Mouse (Mus musculus) cerebellum, adult 2 months (tissue): ENCODE results near the gene Tulp1. TPM values are rescaled to one million over a fixed set of nuclear protein-coding genes. Genes with fewer than 3 reads are reported as not detected.
A peak's percentile ranks its signal among the peaks of the same experiment; 100 is the strongest.

Experiments
- DNase-seq, 2 experiments: peaks; one replicate each; pipeline ENCODE4 v3.0.0; 2021
- H3K27ac ChIP-seq: fragments of 200-500 bp; 2 replicates; pipeline ENCODE4 v1.5.1; 2012; ENCODE audit warnings: low read length, control low read depth, inconsistent platforms; ENCODE audit not compliant: insufficient read depth
- H3K27me3 ChIP-seq: fragments of 200-500 bp; 2 replicates; pipeline ENCODE4 v1.6.1; 2012; ENCODE audit warnings: inconsistent platforms, mild to moderate bottlenecking, low read length, moderate library complexity; ENCODE audit not compliant: control insufficient read depth, insufficient read depth
- H3K4me1 ChIP-seq: fragments of 200-500 bp; 2 replicates; pipeline ENCODE4 v1.6.1; 2011; ENCODE audit warnings: low read length; ENCODE audit not compliant: control insufficient read depth, insufficient read depth
- H3K4me3 ChIP-seq: fragments of 200-500 bp; replicated peaks from 2 replicates; pipeline ENCODE3; 2011; ENCODE audit warnings: mild to moderate bottlenecking, low read depth, low read length, control low read depth; ENCODE audit not compliant: insufficient read depth
- CTCF ChIP-seq: fragments of 200-500 bp; IDR thresholded peaks from 2 replicates; pipeline ENCODE4 v1.5.1; 2011; ENCODE audit warnings: low read depth, mild to moderate bottlenecking, control low read depth, low read length, moderate library complexity, borderline replicate concordance; ENCODE audit not compliant: insufficient read depth
- POLR2A ChIP-seq: fragments of 200-500 bp; IDR thresholded peaks from 2 replicates; pipeline ENCODE4 v1.6.1; 2011; ENCODE audit warnings: low read length, control low read depth, borderline replicate concordance; ENCODE audit not compliant: insufficient read depth
- WGBS: fragments of 180-500 bp; shearing (Covaris S2); methylation state at CpG from one replicate; pipeline ENCODE4 v1.1.7; 2018; 5-methylcytosine and 5-hydroxymethylcytosine counted together
- polyA plus RNA-seq: library from polyadenylated mRNA; depleted of rRNA; stranded (reverse); fragments of >200 nt; gene quantifications from 2 replicates; pipeline ENCODE4 v1.2.3, GENCODE M21; 2012

The Tulp1 gene
- polyA plus RNA-seq, 1 experiment: not detected

GRCm38 (mm10) chr17:28404301-28404700 lies 39.3 kb upstream of the Tulp1 start:
- TF ChIP-seq POLR2A: no peak
- TF ChIP-seq CTCF: no peak
- H3K4me3 ChIP-seq: no peak overlapping the region
- DNase-seq: no peak
- no peak overlapping the region for H3K27ac ChIP-seq
- H3K4me1 ChIP-seq: peaks cover 2% of the 10 kb centered on the region
- no peaks in the 10 kb centered on the region for H3K27me3 ChIP-seq
- WGBS: over 99% methylated on average over 11 of the region's 11 CpGs

GRCm38 (mm10) chr17:28394994-28395393 lies 30.0 kb upstream of the Tulp1 start:
- no peak overlapping the region for H3K27ac ChIP-seq
- H3K4me1 ChIP-seq: no peaks in the 10 kb centered on the region
- H3K27me3 ChIP-seq: no peaks in the 10 kb centered on the region
- 84% methylated on average over 7 of the region's 7 CpGs for WGBS
- no peak for TF ChIP-seq POLR2A
- no peak for TF ChIP-seq CTCF
- DNase-seq: no peak
- no peak overlapping the region for H3K4me3 ChIP-seq

GRCm38 (mm10) chr17:28394051-28394765 lies 29.2 kb upstream of the Tulp1 start:
- Histone ChIP-seq H3K27ac (no peak overlapping the region), H3K27me3 (no peaks in the 10 kb centered on the region), H3K4me1 (no peaks in the 10 kb centered on the region), H3K4me3 (no peak overlapping the region)
- WGBS: 85% methylated on average over 15 of the region's 15 CpGs
- DNase-seq: no peak
- TF ChIP-seq POLR2A: no peak
- no peak for TF ChIP-seq CTCF

- 15% methylated on average over 21 of the region's 25 CpGs for WGBS
- Histone ChIP-seq H3K4me3 (no peak overlapping the region), H3K4me1 (no peaks in the 10 kb centered on the region), H3K27me3 (no peaks in the 10 kb centered on the region), H3K27ac (no peak overlapping the region)
- TF ChIP-seq POLR2A (no peak), CTCF (no peak)
- no peak for DNase-seq
Measured at GRCm38 (mm10) chr17:28391568-28392432, 26.8 kb upstream of the Tulp1 start.

- no peak for DNase-seq
- Histone ChIP-seq H3K27ac (no peak overlapping the region), H3K4me3 (no peak overlapping the region), H3K4me1 (peaks cover 3% of the 10 kb centered on the region; the same call in 1 of the 2 replicates), H3K27me3 (no peaks in the 10 kb centered on the region)
- TF ChIP-seq POLR2A (no peak), CTCF (no peak)
- 92% methylated on average over 3 of the region's 3 CpGs for WGBS
Measured at GRCm38 (mm10) chr17:28388534-28388933, 23.5 kb upstream of the Tulp1 start.

- Histone ChIP-seq H3K4me1 (peaks cover 3% of the 10 kb centered on the region; the same call in 1 of the 2 replicates), H3K4me3 (peak overlapping the region; percentile 13), H3K27ac (no peak overlapping the region), H3K27me3 (no peaks in the 10 kb centered on the region)
- peak; percentile 75 to 87 for DNase-seq
- peak; percentile 89 for TF ChIP-seq CTCF
- no peak for TF ChIP-seq POLR2A
- WGBS: 8% methylated on average over 23 of the region's 23 CpGs
Measured at GRCm38 (mm10) chr17:28386150-28386905, 21.3 kb upstream of the Tulp1 start.

GRCm38 (mm10) chr17:28384298-28384697 lies 19.3 kb upstream of the Tulp1 start:
- no peak overlapping the region for H3K4me3 ChIP-seq
- peaks cover 3% of the 10 kb centered on the region; the same call in 1 of the 2 replicates for H3K4me1 ChIP-seq
- no peak for DNase-seq
- no peaks in the 10 kb centered on the region for H3K27me3 ChIP-seq
- H3K27ac ChIP-seq: no peak overlapping the region
- WGBS: 74% methylated on average over 4 of the region's 4 CpGs
- TF ChIP-seq CTCF (0 out of 2 replicates have a peak, but pooled peaks have one; percentile 1), POLR2A (no peak)
